Mouse (Mus musculus) kidney, postnatal 14 days (tissue): ENCODE data around the gene Commd9.

Experiments
- DNase-seq: peaks from one replicate; pipeline ENCODE4 v3.0.0; 2022; ENCODE audit warnings: mixed read lengths

Gene Commd9

DNA sequence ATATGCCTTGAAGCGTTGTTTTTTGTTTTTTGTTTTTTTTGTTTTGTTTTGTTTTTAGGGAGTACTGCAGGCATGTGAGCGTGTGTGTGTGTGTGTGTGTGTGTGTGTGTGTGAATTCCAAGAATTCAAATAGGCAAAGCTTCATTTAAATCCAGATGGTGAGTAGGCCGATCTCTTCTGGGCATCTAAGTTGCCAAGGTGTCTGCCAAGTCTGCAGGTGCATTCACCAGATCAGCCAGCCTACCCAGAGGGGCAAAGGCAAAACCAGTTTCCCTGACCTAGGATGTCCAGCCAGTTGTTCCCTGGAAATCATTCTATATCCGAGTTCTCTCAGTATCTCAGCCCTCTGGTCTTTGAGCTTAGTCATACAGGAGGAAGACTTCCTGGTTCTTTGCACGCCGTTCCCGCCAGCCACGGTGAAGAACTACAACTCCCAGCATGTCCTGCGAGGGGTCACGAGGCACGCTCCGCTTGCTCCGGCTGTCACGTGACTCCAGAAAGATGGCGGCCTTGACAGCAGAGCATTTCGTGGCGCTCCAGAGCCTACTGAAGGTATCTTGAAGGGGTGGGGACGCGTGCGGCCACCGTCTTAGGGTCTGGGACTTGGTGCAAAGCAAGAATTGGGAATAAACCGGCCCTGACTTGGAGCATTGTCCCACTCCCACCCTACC is at the start of gene Commd9:
Gene Commd9, plus strand, starts transcription at position 480 of the 671 bp plus-strand sequence.
- DNase-seq = peak; percentile 95

- DNase-seq = no peak
Observed at GRCm38 (mm10) chr2:101842756-101843155, 43.3 kb upstream of the Commd9 start.

DNA sequence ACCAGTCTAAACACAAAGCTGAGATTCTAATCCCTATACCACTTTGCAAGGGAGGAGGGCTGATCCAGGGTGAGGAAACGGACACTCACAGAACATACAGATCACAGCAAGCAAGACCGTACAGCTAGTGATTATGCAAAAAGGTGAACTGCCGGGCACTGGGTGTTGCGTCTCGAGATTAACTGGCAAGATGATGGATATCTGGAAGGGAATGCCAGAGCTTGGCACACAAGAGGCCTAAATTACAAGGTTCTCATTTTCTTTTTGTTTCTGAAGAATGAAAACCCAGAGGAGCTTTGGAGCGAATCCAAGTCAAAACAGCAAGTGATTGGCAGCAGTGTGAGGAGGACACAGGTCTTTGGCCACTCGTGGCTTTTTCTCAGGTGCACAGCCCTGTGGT is 31.3 kb upstream of the Commd9 start:
- no peak for DNase-seq

DNA sequence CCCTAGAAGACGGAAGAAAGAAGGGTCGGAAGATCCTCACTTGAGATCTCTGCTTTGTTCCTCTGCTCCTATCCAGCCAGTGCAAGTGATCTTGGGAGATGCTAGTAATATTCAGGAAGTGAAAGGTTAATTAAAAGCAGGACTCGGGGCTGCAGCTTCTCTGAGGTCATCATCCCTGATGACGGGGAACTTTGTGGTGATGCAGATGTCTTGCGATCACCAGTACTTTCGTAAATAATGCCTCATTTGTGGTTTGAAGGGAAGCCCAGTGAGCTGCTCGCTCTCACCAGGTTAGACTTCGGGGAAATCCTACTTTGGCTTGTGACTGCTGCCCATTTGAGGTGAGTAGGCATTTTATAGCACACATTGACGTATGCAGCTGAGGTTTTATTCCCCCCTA is 29.9 kb upstream of the Commd9 start:
- DNase-seq = no peak

DNA sequence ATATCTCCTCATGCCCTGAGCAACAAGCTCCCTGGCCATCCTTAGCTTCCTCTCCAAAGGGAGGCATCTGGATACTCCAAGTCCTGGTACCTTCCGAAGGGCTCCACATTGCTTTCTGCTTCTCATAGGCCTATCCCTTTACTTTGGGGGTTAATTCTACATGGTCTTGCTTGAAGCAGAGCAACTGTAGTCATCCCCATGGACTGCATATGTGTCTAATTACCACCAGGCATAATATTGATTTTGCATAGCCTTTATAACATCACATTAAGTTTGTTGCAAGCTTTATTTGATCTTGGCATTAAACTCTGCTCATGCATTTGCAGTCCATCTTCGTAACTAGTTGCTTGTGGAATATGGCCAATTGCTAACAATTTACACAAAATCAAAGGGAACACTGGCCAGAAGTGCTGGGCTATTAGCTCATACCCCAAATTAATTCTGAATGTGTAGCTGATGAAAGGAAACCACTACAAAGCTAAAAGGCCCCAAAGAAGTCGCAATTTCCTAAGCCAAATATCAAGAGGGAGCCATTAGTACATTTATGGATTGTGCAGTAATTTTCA is 25.0 kb upstream of the Commd9 start:
- no peak for DNase-seq

DNA sequence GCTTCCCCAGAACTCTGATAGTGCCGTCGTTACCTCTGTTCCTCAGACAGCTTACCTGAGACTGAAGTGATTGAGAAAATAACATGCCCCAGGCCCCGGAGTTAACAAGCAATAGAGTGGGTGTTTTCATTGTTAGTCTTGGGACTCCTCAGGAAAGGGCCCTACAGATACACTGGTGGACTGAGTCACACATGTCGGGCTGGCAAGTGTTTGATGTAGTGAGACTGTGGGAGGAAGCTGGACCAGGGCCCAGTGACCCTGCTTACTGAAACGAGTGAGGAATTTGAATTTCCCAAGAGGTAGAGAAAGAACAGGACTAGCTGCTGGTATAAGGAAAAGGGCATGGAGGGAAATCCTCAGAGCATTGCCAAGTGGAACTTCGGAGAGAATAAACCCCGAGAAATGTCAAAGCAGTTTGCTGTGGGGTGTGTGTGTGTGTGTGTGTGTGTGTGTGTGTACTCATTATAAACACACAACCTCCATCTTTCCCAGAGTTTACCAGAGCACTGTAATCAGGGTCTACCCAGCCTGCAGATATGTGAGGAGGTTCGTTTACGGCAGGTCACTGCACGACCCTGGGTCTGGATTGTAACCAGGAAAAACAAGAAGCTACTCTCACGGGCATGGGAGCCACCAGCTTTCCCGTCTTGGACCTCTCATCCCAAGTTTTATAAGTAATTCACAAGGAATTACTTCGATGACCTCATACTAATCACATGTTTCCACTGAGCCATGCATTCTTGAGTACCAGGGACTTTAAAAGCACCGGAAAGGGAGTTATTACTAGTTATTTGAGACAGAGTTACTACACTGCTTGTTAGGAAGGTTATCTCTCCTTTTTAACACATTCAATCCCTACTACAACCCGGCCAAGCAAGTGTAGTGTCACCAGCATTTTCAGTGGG is 23.6 kb upstream of the Commd9 start:
- DNase-seq = peak; percentile 52

DNA sequence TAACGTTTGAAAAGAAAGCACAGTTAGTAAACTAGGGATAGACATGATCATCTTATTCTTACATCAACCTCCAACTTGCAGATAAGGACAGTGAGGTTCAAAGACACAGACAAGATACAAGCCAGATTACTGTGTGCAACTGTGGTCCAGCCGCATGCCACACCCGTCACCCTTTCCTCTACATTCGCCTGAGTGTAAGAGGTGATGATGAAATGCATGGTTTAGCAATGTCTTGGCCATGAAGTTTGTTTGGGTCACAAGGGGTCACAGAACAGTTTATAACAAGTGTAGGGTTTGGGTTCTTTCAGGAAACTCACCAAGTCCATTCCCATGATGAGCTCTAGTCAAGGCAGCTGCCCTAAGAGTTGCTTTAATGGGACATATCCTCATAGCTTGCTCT is 17.4 kb upstream of the Commd9 start:
- no peak for DNase-seq

DNA sequence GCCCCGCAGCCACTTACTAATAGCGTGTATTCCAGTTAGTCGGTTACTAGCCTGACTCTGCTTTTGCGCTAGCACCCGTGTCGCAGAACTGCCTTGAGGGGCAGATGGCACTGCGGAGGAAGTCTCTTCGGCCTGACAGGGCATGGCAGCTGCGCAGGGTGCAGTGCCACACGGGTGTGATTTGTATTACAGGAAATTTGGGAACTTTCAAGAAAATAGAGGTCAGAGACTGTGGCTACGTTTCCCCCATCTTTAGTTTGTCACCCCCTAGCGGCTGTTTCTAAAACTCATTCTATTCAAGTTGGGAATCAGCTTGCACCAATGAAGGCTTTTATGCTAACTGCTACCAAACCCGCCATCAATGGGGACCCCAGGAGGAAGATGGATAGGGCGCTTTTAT is 14.9 kb upstream of the Commd9 start:
- DNase-seq = peak; percentile 59

- no peak for DNase-seq
Observed at GRCm38 (mm10) chr2:101881471-101882162, 4.4 kb upstream of the Commd9 start.

- DNase-seq = no peak
Observed at GRCm38 (mm10) chr2:101882998-101883397, 3.0 kb upstream of the Commd9 start, which contains the start of gene Prr5l. Gene Prr5l, minus strand, starts transcription at chr2:101883027.

GRCm38 (mm10) chr2:101884286-101884685 is 1.8 kb upstream of the Commd9 start:
- peak; percentile 37 for DNase-seq

- no peak for DNase-seq
Observed at GRCm38 (mm10) chr2:101888886-101889285, 2.8 kb downstream of the Commd9 start.

DNA sequence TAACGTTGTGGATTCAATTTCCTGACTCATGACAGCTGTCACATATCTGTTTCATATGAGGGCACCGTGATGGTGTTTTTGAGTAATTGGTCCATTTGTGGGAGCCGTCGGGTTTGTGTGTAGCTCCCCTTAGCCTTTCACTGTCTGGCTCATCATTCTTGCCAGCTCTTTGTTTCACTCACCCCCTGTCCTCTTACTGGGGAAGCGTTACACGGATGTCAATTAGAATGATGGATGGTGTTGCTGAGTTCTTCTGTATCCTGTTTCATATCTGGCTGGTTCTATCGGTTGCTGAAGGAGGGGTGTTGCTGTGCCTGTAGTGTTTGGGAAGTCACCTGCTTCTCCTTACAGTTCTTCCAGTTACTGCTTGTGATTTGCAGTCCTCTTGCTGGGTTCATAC is 5.1 kb downstream of the Commd9 start:
- no peak for DNase-seq

GRCm38 (mm10) chr2:101894126-101894525 is 8.1 kb downstream of the Commd9 start:
- DNase-seq = peak; percentile 35

GRCm38 (mm10) chr2:101896425-101897204 is 10.6 kb downstream of the Commd9 start:
- no peak for DNase-seq

DNA sequence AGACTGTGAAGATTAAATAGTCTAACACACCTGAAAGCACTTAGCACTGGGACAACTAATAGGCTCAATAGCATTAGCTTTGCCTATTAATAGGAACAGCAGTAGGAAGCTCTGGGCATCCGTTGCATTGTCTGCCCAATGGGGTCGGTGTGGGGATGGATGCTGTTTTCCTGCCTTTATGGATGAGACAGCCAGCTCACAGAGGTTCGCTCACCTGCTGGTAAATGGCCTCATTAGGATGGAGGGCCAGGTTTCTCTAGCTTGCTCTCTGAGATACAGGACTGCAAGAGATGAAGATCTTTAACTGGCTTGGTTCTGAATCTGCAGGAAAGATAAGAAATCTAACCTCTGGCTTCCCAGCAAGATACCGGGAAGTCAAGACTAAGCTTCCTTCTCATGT is 16.1 kb downstream of the Commd9 start:
- DNase-seq = no peak

DNA sequence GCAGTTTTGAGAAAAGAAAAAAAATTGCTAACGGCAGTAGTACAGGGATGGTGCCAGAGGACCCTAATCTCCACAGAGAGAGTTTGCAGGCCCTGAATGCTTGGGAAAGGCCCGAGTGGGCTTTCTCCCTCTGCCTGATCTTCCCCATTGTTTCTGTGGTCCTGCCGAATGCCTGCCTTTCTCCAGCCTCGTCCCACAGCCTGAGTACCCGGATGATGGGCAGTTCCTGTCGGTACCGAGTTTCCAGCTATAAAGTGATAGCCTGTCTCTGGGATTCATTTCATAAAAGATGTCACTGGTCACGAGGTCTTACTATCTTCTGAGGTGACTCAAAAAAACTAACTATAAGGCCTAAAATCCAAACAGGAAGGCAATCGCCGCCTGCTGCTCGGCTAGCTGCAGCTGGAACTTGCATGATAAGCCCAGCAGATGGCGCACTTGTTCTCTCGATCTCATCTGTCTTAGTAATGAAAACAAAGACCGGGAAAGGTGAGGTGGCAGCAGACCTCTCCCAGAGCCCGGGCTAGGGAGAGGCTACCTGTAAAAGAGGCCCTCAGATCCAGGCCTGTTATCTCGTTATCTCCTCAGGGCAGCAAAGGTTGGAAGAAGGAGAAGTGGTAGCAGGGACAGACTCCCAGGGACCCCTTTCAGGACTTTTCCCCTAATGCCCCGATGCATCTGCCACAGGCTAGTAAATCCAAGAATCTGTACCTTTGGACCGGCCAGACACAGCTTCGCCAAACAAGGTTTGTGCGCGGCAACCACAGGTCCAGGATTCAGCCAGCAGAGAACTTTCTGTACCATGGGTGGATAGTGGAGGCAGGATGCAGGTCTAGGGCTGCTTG is 19.7 kb downstream of the Commd9 start:
- peak; percentile 88 for DNase-seq

DNA sequence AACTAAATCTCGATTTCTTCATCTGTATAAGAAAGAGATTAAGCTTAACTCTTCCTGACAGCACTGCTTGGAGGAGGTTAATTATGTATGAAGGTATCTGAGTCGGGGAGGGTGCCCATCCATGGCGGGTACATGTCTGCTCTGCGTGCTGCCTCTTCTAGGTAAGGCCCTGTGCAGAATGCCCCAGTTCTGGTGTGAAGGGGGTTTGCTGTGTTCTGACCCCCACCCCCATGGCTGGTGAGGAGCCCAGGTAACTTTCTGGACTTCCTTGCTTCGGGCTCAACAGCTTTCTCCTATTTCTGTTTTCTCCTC is 20.3 kb downstream of the Commd9 start:
- no peak for DNase-seq

DNA sequence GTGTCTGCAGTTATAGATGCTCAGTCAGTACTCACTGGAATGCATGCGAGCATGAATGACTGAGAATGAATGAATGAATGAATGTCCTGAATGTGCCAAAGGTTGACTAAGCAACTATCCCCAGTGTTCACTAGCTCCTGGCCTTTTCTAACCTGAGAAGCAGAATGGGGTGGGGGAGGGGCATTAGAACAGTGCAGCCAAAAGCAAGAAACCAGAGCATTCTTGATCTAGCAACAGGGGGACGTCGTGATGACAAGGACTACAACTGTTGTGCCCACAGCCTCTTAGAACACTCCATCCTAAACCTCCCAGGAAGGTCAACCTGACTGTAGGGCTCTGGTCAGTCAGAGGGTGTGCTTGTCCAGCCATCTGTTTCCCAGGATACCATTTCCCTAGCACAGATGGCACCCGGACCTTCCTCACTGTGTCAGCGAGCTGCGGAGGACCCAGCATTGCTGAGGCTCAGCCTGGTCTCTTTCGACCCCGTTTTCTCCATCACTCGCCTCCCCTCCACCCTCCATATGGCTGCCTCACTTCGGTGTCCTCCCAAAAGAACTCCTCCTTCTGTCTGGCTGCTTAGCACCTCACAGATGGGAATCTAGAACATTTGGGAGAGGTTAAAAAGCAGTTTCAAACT is 21.5 kb downstream of the Commd9 start:
- no peak for DNase-seq

GRCm38 (mm10) chr2:101908773-101909172 is 22.7 kb downstream of the Commd9 start:
- no peak for DNase-seq
